Mouse (Mus musculus) liver, embryonic 16.5 days (tissue): ENCODE measurements around the gene Prkch. TPM values are rescaled to one million over a fixed set of nuclear protein-coding genes. Genes with fewer than 3 reads are reported as not detected.

ENCODE experiments used
- ATAC-seq: fragments of 200-750 bp; cut with Nextera tagmentation; 2 replicates; pipeline ENCODE4 v1.8.0; 2017; ENCODE audit warnings: low read depth, mild to moderate bottlenecking, moderate number of reproducible peaks, moderate library complexity
- H3K27ac ChIP-seq: fragments of 300-500 bp; sonication (generic); 2 replicates; pipeline ENCODE4 v1.5.1; 2014; ENCODE audit warnings: mild to moderate bottlenecking, low read length
- H3K27me3 ChIP-seq: fragments of 300-500 bp; sonication (generic); 2 replicates; pipeline ENCODE4 v1.6.1; 2014; ENCODE audit warnings: low read depth, low read length, mixed read lengths; ENCODE audit not compliant: control insufficient read depth, insufficient read depth
- H3K36me3 ChIP-seq: fragments of 300-500 bp; sonication (generic); 2 replicates; pipeline ENCODE4 v1.6.1; 2014; ENCODE audit warnings: mild to moderate bottlenecking; ENCODE audit not compliant: control insufficient read depth, insufficient read depth
- H3K4me1 ChIP-seq: fragments of 300-500 bp; sonication (generic); 2 replicates; pipeline ENCODE4 v1.6.1; 2014; ENCODE audit warnings: low read depth, low read length, mixed read lengths; ENCODE audit not compliant: control insufficient read depth
- H3K4me2 ChIP-seq: fragments of 300-500 bp; sonication (generic); 2 replicates; pipeline ENCODE4 v1.6.1; 2014; ENCODE audit warnings: low read depth, low read length, mixed read lengths
- H3K4me3 ChIP-seq: fragments of 300-500 bp; sonication (generic); 2 replicates; pipeline ENCODE4 v1.5.1; 2014; ENCODE audit warnings: low read depth, mild to moderate bottlenecking, low read length
- H3K9ac ChIP-seq: fragments of 300-500 bp; sonication (generic); 2 replicates; pipeline ENCODE4 v1.6.1; 2014; ENCODE audit warnings: low read depth, low read length
- H3K9me3 ChIP-seq: fragments of 300-500 bp; sonication (generic); replicated peaks from 2 replicates; pipeline ENCODE4 v1.6.1; 2016; ENCODE audit warnings: low read length; ENCODE audit not compliant: control insufficient read depth
- WGBS: fragments of 180-500 bp; shearing (Covaris S2); extraction: QIAGEN DNeasy Blood & Tissue Kit; methylation state at CpG from one replicate; pipeline ENCODE4 v1.1.7; 2014; ENCODE audit not compliant: insufficient replicate concordance; 5-methylcytosine and 5-hydroxymethylcytosine counted together
- polyA plus RNA-seq: library from polyadenylated mRNA; unstranded; fragments of >200 nt; fragmentation: Nextera tagmentation; extraction: Ambion mirVana; gene quantifications from 2 replicates; pipeline ENCODE4 v1.2.1, GENCODE M21; 2015

Prkch gene
- polyA plus RNA-seq, 1 experiment from 2014 or later: 1.6 TPM

DNA sequence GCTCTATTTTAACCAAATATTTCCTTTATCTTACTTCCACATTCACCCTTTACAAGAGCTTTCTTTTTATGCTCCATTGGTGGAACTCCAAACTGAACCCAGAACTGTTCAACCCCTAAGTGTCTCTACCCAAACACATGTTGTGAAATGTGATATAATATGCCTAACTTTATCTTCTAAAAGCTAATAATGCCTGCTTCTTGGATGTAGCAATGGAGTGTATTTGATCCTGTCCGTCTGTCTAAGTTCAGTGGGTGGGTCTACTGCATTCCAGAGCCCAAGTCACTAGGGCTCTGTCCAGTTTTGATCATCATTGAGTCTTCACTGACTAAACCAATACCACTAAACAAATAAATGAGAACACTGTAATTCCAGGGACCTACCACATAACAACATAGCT lies 240.2 kb downstream of the Prkch start:
- H3K27ac ChIP-seq: no peak overlapping the region
- no peaks in the 10 kb centered on the region for H3K36me3 ChIP-seq
- H3K4me1 ChIP-seq: no peaks in the 10 kb centered on the region
- no peak overlapping the region for H3K9ac ChIP-seq
- H3K4me2 ChIP-seq: no peak overlapping the region
- no peak for ATAC-seq
- H3K9me3 ChIP-seq: no peaks in the 10 kb centered on the region
- H3K4me3 ChIP-seq: no peak overlapping the region
- 54% methylated on average over 1 of the region's 1 CpGs for WGBS
- H3K27me3 ChIP-seq: no peaks in the 10 kb centered on the region

Other genes starting within 250 kb of the Prkch start
- gene Tmem30b, start 38.4 kb upstream of the Prkch start, polyA plus RNA-seq: 12.9 and 14.4 TPM in 2 replicates